Mouse (Mus musculus) MEL (cell line): ENCODE measurements around the gene Kif5c.

Source experiments
- E2F4 ChIP-seq: IDR thresholded peaks from 2 replicates; pipeline ENCODE4 v1.6.1; 2011; ENCODE audit warnings: low read depth, low read length, improper control_type of control experiment, borderline replicate concordance
- POLR2A ChIP-seq, 2 experiments: IDR thresholded peaks; 2 replicates each; pipeline ENCODE4 v1.6.1; 2011 to 2012; ENCODE audit warnings: low read length in 2 of 2, mild to moderate bottlenecking in 2 of 2, control low read depth in 1 of 2, improper control_type of control experiment in 1 of 2, low read depth in 1 of 2, moderate library complexity in 1 of 2; ENCODE audit not compliant: control insufficient read depth in 1 of 2, insufficient read depth in 1 of 2, poor library complexity in 1 of 2

DNA sequence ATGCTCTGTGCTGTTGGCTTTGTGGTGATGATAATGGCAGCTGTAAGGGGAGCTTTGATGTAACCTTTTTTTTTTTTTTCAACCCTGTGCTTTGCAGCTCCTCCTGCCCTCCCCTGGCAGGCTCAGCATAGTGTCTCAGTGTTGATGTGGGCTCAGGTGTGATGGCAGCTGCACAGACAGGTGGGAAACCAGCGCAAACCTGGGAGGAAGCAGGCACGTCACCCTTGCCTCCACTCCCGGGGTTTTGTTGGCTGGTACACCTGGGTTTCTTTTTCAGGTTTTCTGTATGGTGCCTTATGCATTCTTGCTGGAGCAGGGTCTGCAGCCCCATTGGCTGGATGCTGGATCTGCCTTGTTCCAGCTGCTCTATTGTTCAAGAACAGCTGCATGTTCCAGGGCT, 198.1 kb downstream of the Kif5c start:
- TF ChIP-seq E2F4 (no peak), POLR2A (IDR thresholded peaks at IDR 0.05; ENCODE audit: control insufficient read depth in 1 of 2, insufficient read depth in 1 of 2, low read depth in 1 of 2, low read length in 2 of 2, poor library complexity in 1 of 2) (no peak)
